Mouse (Mus musculus): ENCODE measurements around the gene Mrpl2. TPM values are rescaled to one million over a fixed set of nuclear protein-coding genes. Genes with fewer than 3 reads are reported as not detected.

The Mrpl2 gene
- polyA plus RNA-seq, 1 experiment from 2014 or later: 100 TPM

- 85% methylated on average over 17 of the region's 17 CpGs for WGBS
- peak overlapping the region; percentile 71 for H3K4me3 ChIP-seq (ENCODE audit: low read depth, low read length)
- peaks cover 26% of the 10 kb centered on the region for H3K4me1 ChIP-seq (ENCODE audit: control insufficient read depth, insufficient read depth, low read length)
- peak overlapping the region; percentile 92 for H3K9ac ChIP-seq (ENCODE audit: low read length)
- no peaks in the 10 kb centered on the region for H3K27me3 ChIP-seq (ENCODE audit: control insufficient read depth, insufficient read depth, low read length)
- no peak for DNase-seq (ENCODE audit: low spot score, missing footprints)
- H3K27ac ChIP-seq (ENCODE audit: low read depth, low read length): no peak overlapping the region
- ATAC-seq (ENCODE audit: low FRiP score): no peak
- peaks cover 9% of the 10 kb centered on the region for H3K36me3 ChIP-seq (ENCODE audit: control insufficient read depth, insufficient read depth, low read length)
- peak overlapping the region; percentile 85 for H3K4me2 ChIP-seq
- H3K9me3 ChIP-seq (ENCODE audit: control insufficient read depth, low read length): no peaks in the 10 kb centered on the region
These were observed 5.3 kb downstream of the Mrpl2 start for GRCm38 (mm10) chr17:46651292-46651691.

GRCm38 (mm10) chr17:46651755-46652547 lies 5.9 kb downstream of the Mrpl2 start:
- H3K4me2 ChIP-seq: peak overlapping the region; percentile 85
- H3K27me3 ChIP-seq (ENCODE audit: control insufficient read depth, insufficient read depth, low read length): no peaks in the 10 kb centered on the region
- ATAC-seq (ENCODE audit: low FRiP score): no peak
- WGBS: 80% methylated on average over 20 of the region's 20 CpGs
- peak; percentile 75 for DNase-seq (ENCODE audit: low spot score, missing footprints)
- H3K9ac ChIP-seq (ENCODE audit: low read length): 0 out of 2 replicates have a peak overlapping the region, but pooled peaks have one; percentile 45
- no peaks in the 10 kb centered on the region for H3K9me3 ChIP-seq (ENCODE audit: control insufficient read depth, low read length)
- no peak overlapping the region for H3K27ac ChIP-seq (ENCODE audit: low read depth, low read length)
- H3K4me3 ChIP-seq (ENCODE audit: low read depth, low read length): peak overlapping the region; percentile 3; the same call in 1 of the 2 replicates
- peaks cover 21% of the 10 kb centered on the region for H3K4me1 ChIP-seq (ENCODE audit: control insufficient read depth, insufficient read depth, low read length)
- peaks cover 9% of the 10 kb centered on the region for H3K36me3 ChIP-seq (ENCODE audit: control insufficient read depth, insufficient read depth, low read length)

- 89% methylated on average over 6 of the region's 6 CpGs for WGBS
- peak; percentile 23 for DNase-seq (ENCODE audit: low spot score, missing footprints)
- no peak overlapping the region for H3K4me2 ChIP-seq
- peaks cover 31% of the 10 kb centered on the region for H3K36me3 ChIP-seq (ENCODE audit: control insufficient read depth, insufficient read depth, low read length)
- no peak for ATAC-seq (ENCODE audit: low FRiP score)
- H3K27ac ChIP-seq (ENCODE audit: low read depth, low read length): no peak overlapping the region
- no peak overlapping the region for H3K4me3 ChIP-seq (ENCODE audit: low read depth, low read length)
- no peaks in the 10 kb centered on the region for H3K27me3 ChIP-seq (ENCODE audit: control insufficient read depth, insufficient read depth, low read length)
- no peaks in the 10 kb centered on the region for H3K9me3 ChIP-seq (ENCODE audit: control insufficient read depth, low read length)
- no peak overlapping the region for H3K9ac ChIP-seq (ENCODE audit: low read length)
- H3K4me1 ChIP-seq (ENCODE audit: control insufficient read depth, insufficient read depth, low read length): peaks cover 9% of the 10 kb centered on the region
These were observed 10.0 kb downstream of the Mrpl2 start for GRCm38 (mm10) chr17:46656054-46656453.

GRCm38 (mm10) chr17:46661351-46661750 lies 15.3 kb downstream of the Mrpl2 start:
- DNase-seq (ENCODE audit: low spot score, missing footprints): peak; percentile 57
- Histone ChIP-seq H3K4me2 (no peak overlapping the region), H3K9ac (ENCODE audit: low read length) (no peak overlapping the region), H3K9me3 (ENCODE audit: control insufficient read depth, low read length) (no peaks in the 10 kb centered on the region), H3K4me1 (ENCODE audit: control insufficient read depth, insufficient read depth, low read length) (no peaks in the 10 kb centered on the region), H3K4me3 (ENCODE audit: low read depth, low read length) (no peak overlapping the region), H3K36me3 (ENCODE audit: control insufficient read depth, insufficient read depth, low read length) (peaks cover 38% of the 10 kb centered on the region), H3K27me3 (ENCODE audit: control insufficient read depth, insufficient read depth, low read length) (no peaks in the 10 kb centered on the region), H3K27ac (ENCODE audit: low read depth, low read length) (no peak overlapping the region)
- 94% methylated on average over 9 of the region's 9 CpGs for WGBS
- no peak for ATAC-seq (ENCODE audit: low FRiP score)

GRCm38 (mm10) chr17:46661981-46662380 lies 16.0 kb downstream of the Mrpl2 start:
- ATAC-seq (ENCODE audit: low FRiP score): no peak
- H3K9me3 ChIP-seq (ENCODE audit: control insufficient read depth, low read length): no peaks in the 10 kb centered on the region
- no peak overlapping the region for H3K4me3 ChIP-seq (ENCODE audit: low read depth, low read length)
- no peaks in the 10 kb centered on the region for H3K27me3 ChIP-seq (ENCODE audit: control insufficient read depth, insufficient read depth, low read length)
- no peak overlapping the region for H3K4me2 ChIP-seq
- H3K36me3 ChIP-seq (ENCODE audit: control insufficient read depth, insufficient read depth, low read length): peaks cover 38% of the 10 kb centered on the region
- no peak overlapping the region for H3K9ac ChIP-seq (ENCODE audit: low read length)
- 93% methylated on average over 12 of the region's 12 CpGs for WGBS
- peak; percentile 56 for DNase-seq (ENCODE audit: low spot score, missing footprints)
- no peak overlapping the region for H3K27ac ChIP-seq (ENCODE audit: low read depth, low read length)
- H3K4me1 ChIP-seq (ENCODE audit: control insufficient read depth, insufficient read depth, low read length): no peaks in the 10 kb centered on the region

- Histone ChIP-seq H3K4me2 (no peak overlapping the region), H3K36me3 (ENCODE audit: control insufficient read depth, insufficient read depth, low read length) (peaks cover 40% of the 10 kb centered on the region), H3K4me3 (ENCODE audit: low read depth, low read length) (no peak overlapping the region), H3K27me3 (ENCODE audit: control insufficient read depth, insufficient read depth, low read length) (no peaks in the 10 kb centered on the region), H3K9ac (ENCODE audit: low read length) (no peak overlapping the region), H3K4me1 (ENCODE audit: control insufficient read depth, insufficient read depth, low read length) (no peaks in the 10 kb centered on the region), H3K9me3 (ENCODE audit: control insufficient read depth, low read length) (no peaks in the 10 kb centered on the region), H3K27ac (ENCODE audit: low read depth, low read length) (no peak overlapping the region)
- 95% methylated on average over 5 of the region's 5 CpGs for WGBS
- ATAC-seq (ENCODE audit: low FRiP score): no peak
- DNase-seq (ENCODE audit: low spot score, missing footprints): no peak
These were observed 16.7 kb downstream of the Mrpl2 start for GRCm38 (mm10) chr17:46662730-46663129.

GRCm38 (mm10) chr17:46667712-46668111 lies 21.7 kb downstream of the Mrpl2 start:
- Histone ChIP-seq H3K9ac (ENCODE audit: low read length) (no peak overlapping the region), H3K4me3 (ENCODE audit: low read depth, low read length) (no peak overlapping the region), H3K4me2 (no peak overlapping the region), H3K27me3 (ENCODE audit: control insufficient read depth, insufficient read depth, low read length) (no peaks in the 10 kb centered on the region), H3K36me3 (ENCODE audit: control insufficient read depth, insufficient read depth, low read length) (peaks cover 33% of the 10 kb centered on the region), H3K9me3 (ENCODE audit: control insufficient read depth, low read length) (no peaks in the 10 kb centered on the region), H3K4me1 (ENCODE audit: control insufficient read depth, insufficient read depth, low read length) (no peaks in the 10 kb centered on the region), H3K27ac (ENCODE audit: low read depth, low read length) (no peak overlapping the region)
- ATAC-seq (ENCODE audit: low FRiP score) (no peak), DNase-seq (ENCODE audit: low spot score, missing footprints) (peak; percentile 59)
- WGBS: 93% methylated on average over 16 of the region's 16 CpGs

- Histone ChIP-seq H3K27ac (ENCODE audit: low read depth, low read length) (no peak overlapping the region), H3K9me3 (ENCODE audit: control insufficient read depth, low read length) (no peaks in the 10 kb centered on the region), H3K9ac (ENCODE audit: low read length) (no peak overlapping the region), H3K4me2 (no peak overlapping the region), H3K4me3 (ENCODE audit: low read depth, low read length) (no peak overlapping the region), H3K27me3 (ENCODE audit: control insufficient read depth, insufficient read depth, low read length) (no peaks in the 10 kb centered on the region), H3K4me1 (ENCODE audit: control insufficient read depth, insufficient read depth, low read length) (peaks cover 12% of the 10 kb centered on the region), H3K36me3 (ENCODE audit: control insufficient read depth, insufficient read depth, low read length) (peaks cover 20% of the 10 kb centered on the region)
- DNase-seq (ENCODE audit: low spot score, missing footprints) (peak; percentile 71), ATAC-seq (ENCODE audit: low FRiP score) (no peak)
- 97% methylated on average over 10 of the region's 10 CpGs for WGBS
These were observed 23.9 kb downstream of the Mrpl2 start for GRCm38 (mm10) chr17:46669911-46670310.

GRCm38 (mm10) chr17:46673850-46674529 lies 28.0 kb downstream of the Mrpl2 start, which contains the start of gene Rrp36:
Gene Rrp36 (minus strand): TSS chr17:46674352.
- Histone ChIP-seq H3K9me3 (ENCODE audit: control insufficient read depth, low read length) (no peaks in the 10 kb centered on the region), H3K9ac (ENCODE audit: low read length) (peak within 1 kb of the TSS; percentile 67), H3K4me3 (ENCODE audit: low read depth, low read length) (peak within 1 kb of the TSS; percentile 61), H3K4me2 (peak within 1 kb of the TSS; percentile 76), H3K36me3 (ENCODE audit: control insufficient read depth, insufficient read depth, low read length) (peaks cover 19% of the 10 kb centered on the region), H3K4me1 (ENCODE audit: control insufficient read depth, insufficient read depth, low read length) (peaks cover 15% of the 10 kb centered on the region), H3K27me3 (ENCODE audit: control insufficient read depth, insufficient read depth, low read length) (no peaks in the 10 kb centered on the region), H3K27ac (ENCODE audit: low read depth, low read length) (peak within 1 kb of the TSS; percentile 45; the same call in 1 of the 2 replicates)
- ATAC-seq (ENCODE audit: low FRiP score) (peak; percentile 93), DNase-seq (ENCODE audit: low spot score, missing footprints) (peak; percentile 98)
- 1% methylated on average over 43 of the region's 43 CpGs for WGBS

All from midbrain, embryonic 11.5 days (tissue).